Mouse (Mus musculus): ENCODE data around the gene Foxo3.

DNA sequence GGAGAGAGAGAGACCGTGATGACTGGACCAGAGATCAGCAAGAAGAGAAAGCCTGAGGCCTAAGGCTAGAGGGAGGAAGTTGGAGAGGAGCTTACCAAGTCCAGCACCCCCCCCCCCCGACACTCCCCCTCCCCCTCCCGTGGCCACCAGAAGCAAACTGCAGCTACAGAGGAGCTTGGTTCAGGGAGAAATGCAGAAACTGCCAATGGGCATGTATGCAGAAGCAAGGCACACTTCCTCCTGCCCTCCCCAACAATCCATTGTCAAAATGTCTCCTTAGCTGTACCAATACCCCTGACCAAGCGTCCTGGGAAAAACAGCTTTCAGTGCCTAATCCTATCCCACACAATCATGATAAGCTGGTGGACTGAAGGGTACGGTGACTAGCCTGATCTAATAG is 131.8 kb downstream of the Foxo3 start:
- no peak for TF ChIP-seq CTCF (IDR thresholded peaks at IDR 0.05; ENCODE audit: borderline replicate concordance, insufficient read depth, low read length)
- TF ChIP-seq POLR2A (IDR thresholded peaks at IDR 0.05; ENCODE audit: low read depth, low read length), result no peak

Data from embryonic fibroblast, embryonic 13.5 days (primary cell).